Mouse (Mus musculus): Measurements from ENCODE around the gene Ccs.
"Not testable (repeated sequence)": the region's sequence is repeated elsewhere in the genome, so short reads cannot be mapped to it uniquely, and the experiment has no call there.

The Ccs gene

DNA sequence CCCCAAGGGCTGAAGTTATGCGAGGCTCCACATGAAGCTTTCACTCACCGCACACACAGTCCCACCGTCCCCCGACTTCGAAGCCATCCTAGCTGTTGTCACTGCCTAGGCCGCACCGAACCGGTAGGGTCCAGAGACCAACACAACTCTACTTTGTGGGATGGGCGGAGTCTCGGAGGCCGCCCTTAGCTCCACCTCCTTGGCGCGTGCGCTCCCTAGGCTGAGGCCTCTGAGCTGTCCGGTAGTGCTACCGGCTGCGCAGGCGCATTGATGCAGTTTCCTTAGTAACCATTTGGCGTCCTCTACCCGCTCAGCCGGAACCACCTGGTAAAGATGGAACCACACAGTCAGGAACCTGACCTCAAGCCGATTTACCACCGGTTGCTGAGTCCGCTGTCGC lies at the start of gene Ccs, which contains the start of gene Ccdc87:
Ccs (minus strand) TSS at position 184 of the 400 bp plus-strand sequence.
Ccdc87 (plus strand) TSS at position 218 of the 400 bp plus-strand sequence.
- peak; percentile 95 to 97 for DNase-seq

GRCm38 (mm10) chr19:4883961-4884360 lies 44.8 kb upstream of the Ccs start:
- DNase-seq, result no peak

DNA sequence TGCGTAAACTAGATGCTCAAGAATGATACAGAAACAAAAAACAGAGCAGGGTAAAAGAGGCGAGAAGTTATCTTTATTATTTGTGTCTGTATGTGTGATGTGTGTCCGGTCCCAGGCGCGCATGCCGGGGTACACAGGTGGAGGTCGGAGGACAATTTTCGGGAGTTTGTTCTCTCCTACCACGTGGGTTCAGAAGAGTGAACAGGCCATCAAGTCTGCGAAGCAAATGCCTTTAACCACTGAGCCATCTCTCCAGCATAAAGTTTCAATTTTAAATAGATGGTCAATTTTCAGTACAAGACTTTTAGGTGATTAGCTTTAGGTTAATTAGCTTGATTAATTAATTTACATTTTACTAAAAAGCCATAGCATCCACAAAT lies 40.2 kb upstream of the Ccs start:
- DNase-seq, result no peak

DNA sequence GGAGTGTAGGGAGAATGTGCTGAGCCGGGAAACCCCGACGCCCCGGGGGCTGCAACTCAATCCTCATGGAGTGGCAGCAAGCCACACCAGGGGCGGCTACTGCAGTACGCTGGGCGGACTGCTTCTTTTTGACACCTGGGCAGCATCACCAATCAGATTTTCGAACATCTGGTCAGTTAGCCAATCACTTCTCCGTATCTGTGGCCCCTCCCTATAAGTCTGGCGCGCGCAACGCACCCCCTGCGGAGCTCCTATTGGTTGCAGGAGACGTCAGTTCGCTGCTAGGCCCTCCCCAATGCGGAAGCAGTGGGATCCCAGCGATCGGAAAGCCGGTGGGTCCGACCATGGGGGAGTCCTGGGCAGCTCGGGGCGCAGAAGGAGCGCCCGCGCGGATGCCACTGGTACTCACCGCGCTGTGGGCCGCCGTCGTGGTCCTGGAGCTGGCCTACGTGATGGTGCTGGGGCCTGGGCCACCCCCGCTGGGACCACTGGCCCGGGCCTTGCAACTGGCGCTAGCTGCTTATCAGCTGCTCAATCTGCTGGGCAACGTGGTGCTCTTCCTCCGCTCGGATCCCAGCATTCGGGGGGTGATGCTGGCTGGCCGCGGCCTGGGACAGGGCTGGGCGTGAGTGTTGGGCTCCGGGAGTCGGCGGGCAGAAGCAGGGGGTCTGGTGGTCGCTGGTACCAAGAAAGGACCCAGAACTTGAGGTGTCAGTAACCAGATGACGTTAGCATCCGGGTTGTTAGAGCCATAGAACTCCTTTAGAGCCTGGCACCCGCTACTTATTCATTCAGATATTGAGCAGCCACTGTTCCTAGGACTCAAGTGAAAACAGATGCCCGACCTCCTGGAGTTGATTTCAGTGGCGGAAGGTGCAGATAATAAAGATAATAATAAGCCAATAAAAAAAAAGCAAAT lies 39.5 kb upstream of the Ccs start, which contains the start of gene Zdhhc24:
Zdhhc24 (plus strand) TSS at position 264 of the 919 bp plus-strand sequence.
- peak; percentile 99 for DNase-seq

- DNase-seq, result no peak
Observed at GRCm38 (mm10) chr19:4877785-4878184, 38.7 kb upstream of the Ccs start, which contains the start of gene Actn3. Actn3 (minus strand) TSS chr19:4877909.

GRCm38 (mm10) chr19:4876755-4877154 lies 37.6 kb upstream of the Ccs start:
- DNase-seq, result no peak

- no peak for DNase-seq
Observed at GRCm38 (mm10) chr19:4876241-4876640, 37.1 kb upstream of the Ccs start.

DNA sequence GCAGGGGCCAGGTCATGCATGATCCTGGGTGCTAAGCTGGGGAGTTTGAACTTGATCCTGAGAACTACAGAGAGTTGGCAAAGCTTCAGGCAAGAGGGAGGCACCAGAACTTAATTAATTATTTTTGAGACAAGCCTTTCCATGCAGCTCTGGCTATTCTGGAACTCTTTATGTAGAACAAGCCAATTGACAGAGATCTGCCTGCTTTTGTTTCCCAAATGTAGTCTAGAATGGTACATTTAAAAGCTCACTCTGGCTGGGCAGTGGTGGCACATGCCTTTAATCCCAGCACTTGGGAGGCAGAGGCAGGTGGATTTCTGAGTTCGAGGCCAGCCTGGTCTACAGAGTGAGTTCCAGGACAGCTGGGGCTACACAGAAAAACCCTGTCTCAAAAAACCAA lies 35.5 kb upstream of the Ccs start:
- DNase-seq, result not testable (repeated sequence)

GRCm38 (mm10) chr19:4865147-4865546 lies 26.0 kb upstream of the Ccs start:
- DNase-seq, result peak; percentile 61 to 64

DNA sequence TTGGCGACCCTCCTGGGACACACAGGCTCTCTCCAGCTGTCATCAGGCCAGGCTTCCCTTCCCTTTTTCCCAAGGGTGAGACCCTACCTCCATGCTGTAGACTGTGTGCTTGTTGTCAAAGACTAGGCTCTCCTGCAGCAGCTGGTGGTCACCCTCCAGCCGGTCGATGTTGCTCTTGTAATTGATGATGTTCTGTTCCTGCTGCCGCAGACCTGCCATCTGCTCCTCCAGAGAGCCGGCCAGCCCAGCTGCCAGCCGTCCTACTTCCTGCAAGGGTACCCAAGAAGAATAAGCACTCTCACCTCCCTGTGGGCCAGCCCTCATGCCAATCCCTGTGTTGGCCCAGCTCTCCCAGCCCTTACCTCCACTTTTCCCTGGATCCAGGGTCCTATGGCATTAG lies 23.9 kb upstream of the Ccs start:
- DNase-seq, result peak; percentile 67 to 76

DNA sequence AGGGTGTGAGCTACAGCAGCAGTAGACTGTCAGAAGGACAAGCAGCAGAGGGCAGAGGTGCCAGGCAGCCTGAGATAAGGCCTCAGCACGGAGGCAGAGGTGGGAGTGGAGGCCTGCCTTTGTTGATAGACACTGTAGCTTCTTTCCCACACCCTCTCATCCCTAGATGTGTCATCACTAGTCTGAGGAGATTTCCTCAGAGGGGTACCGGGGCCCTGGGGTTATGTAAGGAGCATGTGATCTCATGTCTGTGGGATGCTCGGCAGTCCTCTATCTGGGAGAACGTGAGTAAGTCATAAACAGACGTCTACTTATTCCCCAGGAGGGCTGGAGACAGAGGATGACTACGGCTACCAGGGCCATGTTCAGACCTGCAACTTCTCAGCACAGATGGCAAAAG lies 19.9 kb upstream of the Ccs start:
- DNase-seq, result no peak

DNA sequence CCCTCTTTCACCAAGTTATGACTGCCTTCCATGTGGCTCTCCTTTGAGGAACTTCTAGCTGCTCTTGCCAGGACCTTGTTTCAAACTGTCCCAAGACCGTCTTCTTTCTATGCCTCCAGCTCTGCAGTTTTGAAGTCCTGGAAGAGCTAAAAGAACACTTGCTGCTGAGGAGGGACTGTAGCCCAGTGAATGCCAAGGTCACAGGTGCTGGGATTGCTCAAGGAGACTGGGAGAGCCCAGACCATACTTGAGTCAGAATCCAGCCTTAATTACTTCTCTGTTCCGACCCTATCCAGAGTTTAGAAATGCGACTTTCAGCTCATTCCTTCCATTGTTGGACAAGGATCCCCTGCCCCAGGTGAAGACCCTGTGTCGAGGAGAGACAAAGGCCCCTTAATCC lies 16.8 kb upstream of the Ccs start:
- DNase-seq, result no peak

GRCm38 (mm10) chr19:4855470-4855820 lies 16.3 kb upstream of the Ccs start:
- no peak for DNase-seq

GRCm38 (mm10) chr19:4854552-4855469 lies 15.7 kb upstream of the Ccs start, which contains the start of gene Ctsf:
Ctsf (plus strand) TSS chr19:4855130.
- DNase-seq, result peak; percentile 94 to 95

- no peak for DNase-seq
Observed at GRCm38 (mm10) chr19:4850281-4850680, 11.1 kb upstream of the Ccs start.

DNA sequence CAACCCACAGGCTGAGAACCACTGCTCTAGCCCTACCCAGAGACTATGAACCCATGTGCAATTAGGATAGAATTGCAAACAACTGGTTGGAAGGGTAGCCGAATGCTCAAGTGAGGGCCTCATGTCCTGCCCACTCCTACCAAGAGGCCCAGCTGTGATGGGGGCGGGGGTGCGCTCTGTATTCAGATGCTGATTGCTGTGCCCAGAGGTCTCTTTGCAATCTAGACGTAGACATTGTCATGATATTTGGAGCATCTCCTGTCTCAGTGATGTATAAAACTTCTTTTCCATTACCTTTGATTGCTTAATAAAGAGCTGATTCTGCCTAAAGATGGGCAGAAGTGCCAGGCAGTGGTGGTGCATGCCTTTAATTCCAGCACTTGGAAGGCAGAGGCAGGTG lies 10.7 kb upstream of the Ccs start:
- DNase-seq, result no peak

DNA sequence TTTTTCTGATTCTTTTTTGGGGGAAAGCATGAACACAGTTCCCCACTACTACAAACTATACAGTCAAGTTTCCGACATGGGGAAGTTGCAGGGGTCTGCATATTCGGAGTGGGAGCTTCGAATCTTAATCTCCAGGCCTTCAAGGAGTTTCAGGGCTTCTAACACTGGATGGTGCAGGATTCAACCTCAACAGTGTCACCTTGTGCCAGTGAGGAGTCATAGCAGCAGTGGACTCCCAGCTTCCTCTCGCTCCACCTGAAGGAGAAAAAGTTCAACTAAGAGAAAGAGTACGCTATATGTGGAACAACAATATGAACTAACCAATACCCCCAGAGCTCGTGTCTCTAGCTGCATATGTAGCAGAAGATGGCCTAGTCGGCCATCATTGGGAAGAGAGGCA lies 8.4 kb upstream of the Ccs start:
- DNase-seq, result peak; percentile 56 to 59

- DNase-seq, result no peak
Observed at GRCm38 (mm10) chr19:4845846-4846245, 6.7 kb upstream of the Ccs start.

- DNase-seq, result no peak
Observed at GRCm38 (mm10) chr19:4842611-4843010, 3.5 kb upstream of the Ccs start.

- no peak for DNase-seq
Observed at GRCm38 (mm10) chr19:4840848-4841247, 1.7 kb upstream of the Ccs start.

DNA sequence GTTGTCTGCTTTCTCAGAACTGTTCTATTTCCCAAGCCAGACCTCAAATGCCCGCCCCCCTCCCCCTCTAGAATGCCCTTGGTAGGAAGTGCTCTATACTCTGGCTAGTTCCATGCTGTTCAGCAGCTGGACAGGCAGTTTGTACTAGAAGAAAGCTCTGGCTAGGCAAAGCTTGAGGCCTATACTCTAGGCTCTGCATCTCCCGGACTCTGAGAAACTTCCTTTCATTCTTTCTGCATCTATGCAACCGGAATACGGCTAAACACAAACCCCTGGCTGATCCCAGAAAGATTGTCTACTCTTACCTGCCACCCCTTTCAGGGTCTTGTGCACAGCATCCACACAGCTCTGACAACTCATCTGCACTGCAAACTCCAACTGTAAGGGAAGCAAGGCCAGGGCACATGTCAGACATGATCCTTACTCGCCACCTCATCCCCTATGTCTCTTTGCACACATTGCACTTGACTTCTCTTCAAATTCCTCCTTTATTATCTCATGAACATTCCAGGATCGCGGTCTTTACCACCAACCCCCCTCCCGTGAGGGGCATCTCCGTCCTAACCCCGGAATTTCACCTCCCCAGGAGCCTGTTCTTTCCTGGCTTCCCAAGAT lies 499 bp downstream of the Ccs start:
- no peak for DNase-seq

GRCm38 (mm10) chr19:4837049-4837448 lies 2.1 kb downstream of the Ccs start:
- DNase-seq, result peak in 1 of 2 experiments; percentile 36

DNA sequence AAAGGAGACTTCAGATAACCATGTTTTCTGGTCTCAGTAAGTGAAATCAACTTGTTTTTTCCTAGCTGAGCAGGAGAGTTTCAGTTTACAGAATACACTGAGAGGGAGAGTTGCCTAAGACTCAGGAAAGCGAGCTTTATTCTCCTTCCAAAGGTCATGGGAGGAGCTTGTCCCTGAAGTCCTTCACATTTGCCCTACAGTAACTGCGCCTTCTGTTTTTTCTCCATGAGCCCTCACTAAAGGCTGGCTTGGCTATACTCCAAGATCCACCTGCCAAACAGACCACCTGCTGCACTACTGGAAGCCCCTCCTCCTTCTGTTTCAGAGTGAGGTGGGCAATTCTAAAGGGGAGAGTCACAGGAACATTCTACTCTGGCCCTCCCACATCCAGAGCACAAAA lies 3.0 kb downstream of the Ccs start:
- DNase-seq, result peak; percentile 42 to 46
